Mouse (Mus musculus): ENCODE results near the gene Ddx51. TPM values are rescaled to one million over a fixed set of nuclear protein-coding genes. Genes with fewer than 3 reads are reported as not detected.

Ddx51 gene
- polyA plus RNA-seq (2017; shearing (Covaris generic)): 47.0 TPM

GRCm38 (mm10) chr5:110652719-110653648 lies at the start of gene Ddx51, which contains the start of gene Noc4l:
Gene Ddx51, plus strand, starts transcription at chr5:110653451.
Gene Noc4l, minus strand, starts transcription at chr5:110653417.

Other genes starting within 250 kb of the Ddx51 start
- gene Fbrsl1, start 204.9 kb upstream of the Ddx51 start, polyA plus RNA-seq (2017; shearing (Covaris generic)): 93.7 TPM
- gene Galnt9, start 109.1 kb upstream of the Ddx51 start, polyA plus RNA-seq (2017; shearing (Covaris generic)): 33.6 TPM
- 48.3 TPM for gene Noc4l, start within 50 bp of the Ddx51 start, polyA plus RNA-seq (2017; shearing (Covaris generic))
- 66.9 TPM for gene Ep400, start 117.3 kb downstream of the Ddx51 start, polyA plus RNA-seq (2017; shearing (Covaris generic))
- gene Pus1, start 127.2 kb downstream of the Ddx51 start, polyA plus RNA-seq (2017; shearing (Covaris generic)): 31.8 TPM
- gene Ulk1, start 156.6 kb downstream of the Ddx51 start, polyA plus RNA-seq (2017; shearing (Covaris generic)): 117 TPM
- 18.1 TPM for gene Hscb, start 186.3 kb downstream of the Ddx51 start, polyA plus RNA-seq (2017; shearing (Covaris generic))
- gene Chek2, start 186.5 kb downstream of the Ddx51 start, polyA plus RNA-seq (2017; shearing (Covaris generic)): 2.5 TPM
- 3.3 TPM for gene Ttc28, start 226.4 kb downstream of the Ddx51 start, polyA plus RNA-seq (2017; shearing (Covaris generic))

All from effector memory CD4-positive, alpha-beta T cell, adult 5 months (primary cell).